Mouse (Mus musculus) layer of hippocampus, adult 2 months (tissue): Measurements from ENCODE around the gene Abcc1. TPM values are rescaled to one million over a fixed set of nuclear protein-coding genes. Genes with fewer than 3 reads are reported as not detected.

Experiments used
- DNase-seq, 2 experiments: peaks; one replicate each; pipeline ENCODE4 v3.0.0; 2022; ENCODE audit warnings: low spot score in 2 of 2
- H3K27ac ChIP-seq: fragments of 200-600 bp; 2 replicates; pipeline ENCODE4 v1.8.1; 2022
- H3K4me3 ChIP-seq: fragments of 200-600 bp; 2 replicates; pipeline ENCODE4 v1.8.1; 2022; ENCODE audit warnings: mild to moderate bottlenecking
- CTCF ChIP-seq: fragments of 200-600 bp; conservative IDR thresholded peaks from 2 replicates; pipeline ENCODE4 v1.8.1; 2022; ENCODE audit warnings: antibody characterized with exemption, mild to moderate bottlenecking, moderate library complexity
- total RNA-seq, 2 experiments: library from RNA; stranded (reverse); gene quantifications; 2 replicates each; pipeline ENCODE4 v1.2.3; 2021

The Abcc1 gene
- total RNA-seq, 2 experiments from 2014 or later = 15.4 to 17.9 TPM

DNA sequence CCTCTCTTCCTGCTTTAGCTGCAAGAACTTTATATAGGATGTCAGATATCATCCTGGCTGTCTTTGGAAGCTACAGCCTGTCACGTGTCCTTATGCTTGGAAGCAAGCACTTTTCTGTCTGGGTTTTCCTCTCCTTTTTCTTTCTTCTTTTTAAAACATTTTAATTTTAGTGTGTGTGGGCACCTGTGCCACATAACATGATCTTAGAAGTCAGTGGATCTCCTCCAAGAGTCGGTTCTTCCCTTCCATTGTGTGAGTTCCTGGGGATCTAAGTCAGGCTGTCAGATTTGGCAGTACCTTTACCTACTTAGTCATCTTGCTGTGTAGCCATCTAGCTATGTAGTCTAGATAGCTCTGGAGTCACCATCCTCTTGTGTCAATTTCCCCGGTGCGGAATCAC, 37.9 kb downstream of the Abcc1 start:
- no peak for DNase-seq
- no peak for TF ChIP-seq CTCF
- Histone ChIP-seq H3K4me3 (no peak overlapping the region), H3K27ac (no peak overlapping the region)

DNA sequence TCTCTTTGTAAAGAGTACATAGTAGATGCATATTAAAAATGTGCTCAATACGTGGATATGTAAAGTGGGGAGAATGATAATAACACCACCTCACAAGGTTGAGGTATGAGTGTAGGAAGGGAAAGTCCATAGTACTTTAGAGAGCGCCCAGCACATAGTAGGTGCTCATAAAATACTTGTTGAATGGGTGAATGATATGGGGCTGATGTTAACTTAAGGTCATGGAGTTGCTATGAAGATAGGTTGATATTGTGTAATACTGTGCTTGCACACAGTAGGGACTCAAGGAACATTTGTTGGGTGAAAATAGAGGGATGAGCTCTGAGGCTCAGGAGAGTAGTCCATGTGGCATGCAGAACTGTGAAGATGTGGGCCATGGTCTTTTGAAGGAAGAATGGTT, 42.1 kb downstream of the Abcc1 start:
- TF ChIP-seq CTCF = no peak
- Histone ChIP-seq H3K27ac (no peak overlapping the region), H3K4me3 (no peak overlapping the region)
- DNase-seq = no peak

DNA sequence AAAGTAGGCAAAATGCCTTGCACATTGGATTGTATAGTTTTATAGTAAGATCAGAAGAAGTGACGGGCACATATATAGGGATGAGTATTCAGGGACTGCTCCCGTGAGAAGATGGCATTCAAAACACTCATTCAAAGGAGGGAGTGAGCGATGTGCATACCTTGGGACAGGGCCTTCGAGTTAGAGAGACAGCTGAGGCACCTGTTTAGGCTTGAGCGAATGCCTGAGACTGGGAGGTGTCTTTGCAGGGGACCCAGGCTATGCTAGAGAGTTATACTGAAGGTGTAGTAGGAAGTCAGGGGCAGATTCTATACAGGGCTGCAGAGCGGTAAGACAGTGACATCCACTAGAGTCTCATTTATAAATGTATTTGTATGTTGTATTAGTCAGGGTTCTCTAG, 44.3 kb downstream of the Abcc1 start:
- no peak overlapping the region for H3K27ac ChIP-seq
- TF ChIP-seq CTCF = no peak
- H3K4me3 ChIP-seq = no peak overlapping the region
- DNase-seq = no peak

DNA sequence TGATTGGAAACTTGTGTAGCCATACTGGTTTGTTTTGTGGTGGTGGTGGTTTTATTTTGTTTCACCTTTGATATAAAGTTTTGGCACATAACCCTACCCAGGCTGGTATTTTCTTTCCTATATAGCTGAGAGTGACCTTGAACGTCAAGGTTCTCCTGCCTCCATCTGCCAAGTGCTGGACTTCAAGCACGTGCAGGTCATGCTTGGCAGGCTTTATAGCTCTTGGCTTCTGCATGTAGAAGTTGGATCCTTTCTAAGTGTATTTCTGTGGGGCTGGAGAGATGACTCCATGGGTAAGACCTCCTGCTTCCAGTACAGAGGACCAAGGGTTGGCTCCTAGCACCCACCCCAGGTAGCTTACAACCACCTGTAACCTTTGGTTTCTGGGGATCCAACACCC, 47.8 kb downstream of the Abcc1 start:
- DNase-seq = no peak
- H3K4me3 ChIP-seq = no peak overlapping the region
- H3K27ac ChIP-seq = peak overlapping the region; percentile 32; the same call in 1 of the 2 replicates
- no peak for TF ChIP-seq CTCF

DNA sequence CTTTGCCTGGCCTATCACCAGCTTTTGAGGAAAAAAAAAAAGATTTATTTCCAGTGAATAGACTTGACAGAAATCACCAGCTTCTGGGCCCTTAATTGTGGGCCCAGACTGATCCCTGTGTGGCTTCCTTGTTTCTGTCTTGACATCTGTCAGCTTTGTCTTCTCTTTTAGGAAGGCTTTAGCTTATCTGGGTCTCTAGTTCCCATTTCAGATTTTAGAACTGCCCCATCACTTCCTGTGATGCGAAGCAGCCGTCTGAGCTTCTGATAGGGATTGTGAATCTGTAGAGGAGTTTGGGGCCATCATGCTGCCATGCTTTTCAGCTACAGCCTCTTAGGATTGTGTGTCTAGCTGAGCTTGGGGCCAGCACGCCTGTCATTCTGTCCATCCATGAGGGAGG, 48.4 kb downstream of the Abcc1 start:
- TF ChIP-seq CTCF = no peak
- DNase-seq = no peak
- Histone ChIP-seq H3K4me3 (no peak overlapping the region), H3K27ac (0 out of 2 replicates have a peak overlapping the region, but pooled peaks have one; percentile 32)

DNA sequence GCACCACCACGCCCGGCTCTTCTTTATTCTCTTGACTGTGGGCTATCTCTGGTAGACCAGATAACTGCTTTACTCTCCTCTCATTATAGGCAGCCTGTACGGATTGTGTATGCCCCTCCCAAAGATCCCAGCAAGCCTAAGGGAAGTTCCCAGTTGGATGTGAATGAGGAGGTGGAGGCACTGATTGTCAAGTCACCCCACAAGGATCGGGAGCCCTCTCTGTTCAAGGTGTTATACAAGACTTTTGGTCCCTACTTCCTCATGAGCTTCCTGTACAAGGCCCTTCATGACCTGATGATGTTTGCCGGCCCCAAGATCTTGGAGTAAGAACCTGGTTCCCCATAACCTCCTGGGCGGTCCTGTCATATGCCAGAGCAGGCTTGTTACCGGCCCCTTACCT, 49.3 kb downstream of the Abcc1 start:
- H3K4me3 ChIP-seq = no peak overlapping the region
- no peak overlapping the region for H3K27ac ChIP-seq
- TF ChIP-seq CTCF = no peak
- DNase-seq = no peak

DNA sequence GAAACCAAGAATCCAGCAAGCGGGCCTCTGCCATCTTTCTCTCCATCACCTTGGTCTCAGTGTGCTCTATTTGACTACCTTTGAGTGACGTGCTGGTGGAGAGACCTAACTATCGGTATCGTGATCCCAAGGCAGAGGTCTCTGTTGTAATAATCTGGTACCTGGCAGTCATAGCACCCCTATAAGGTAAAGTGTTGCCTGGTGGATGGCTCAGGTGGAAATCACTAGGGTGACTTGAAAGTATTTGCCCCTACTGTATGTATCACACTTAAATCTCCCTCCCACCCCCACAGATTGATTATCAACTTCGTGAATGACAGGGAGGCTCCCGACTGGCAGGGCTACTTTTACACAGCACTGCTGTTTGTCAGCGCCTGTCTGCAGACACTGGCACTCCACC, 49.8 kb downstream of the Abcc1 start:
- H3K27ac ChIP-seq = no peak overlapping the region
- no peak for TF ChIP-seq CTCF
- no peak overlapping the region for H3K4me3 ChIP-seq
- DNase-seq = no peak

DNA sequence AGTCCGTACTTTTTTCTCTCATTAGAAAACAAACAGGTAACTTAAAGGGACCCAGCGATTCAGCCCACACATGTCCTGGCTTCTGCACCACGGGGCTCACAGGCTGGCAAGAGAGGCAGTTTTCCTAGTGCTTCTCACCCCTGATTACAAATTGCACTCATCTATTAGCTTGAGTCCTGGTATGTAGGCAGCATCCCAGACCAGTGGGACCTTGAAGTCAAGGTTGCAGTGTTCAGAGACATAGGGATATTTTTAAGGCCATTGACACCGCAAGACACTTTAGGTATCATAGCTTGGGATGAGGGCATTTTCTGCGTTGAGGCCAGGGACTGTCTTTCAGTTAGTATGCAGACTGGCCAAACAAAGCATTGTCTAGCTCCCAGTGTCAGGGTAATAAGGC, 51.2 kb downstream of the Abcc1 start:
- no peak for TF ChIP-seq CTCF
- no peak overlapping the region for H3K4me3 ChIP-seq
- DNase-seq = no peak
- H3K27ac ChIP-seq = no peak overlapping the region

DNA sequence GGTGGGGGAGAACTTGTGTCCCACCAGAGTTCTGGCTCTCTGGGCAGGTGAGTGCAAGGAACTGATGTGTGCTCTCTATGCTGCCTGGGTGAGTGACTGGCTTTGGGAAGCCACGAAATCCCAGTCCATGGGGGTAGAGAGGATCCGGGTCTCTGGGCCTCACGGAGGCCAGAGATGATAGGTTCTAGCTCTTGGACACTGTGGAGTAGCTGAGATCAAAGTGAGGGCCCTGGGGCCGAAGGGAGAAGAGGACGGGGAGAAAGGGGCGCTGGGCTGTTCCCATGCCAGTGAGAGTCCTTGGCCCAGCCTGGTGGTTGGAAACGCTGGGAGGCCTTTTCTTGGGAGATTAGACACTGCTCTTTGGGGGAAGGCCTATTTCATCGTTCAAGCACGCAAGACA, 53.8 kb downstream of the Abcc1 start:
- DNase-seq = no peak
- no peak overlapping the region for H3K4me3 ChIP-seq
- no peak for TF ChIP-seq CTCF
- H3K27ac ChIP-seq = no peak overlapping the region

DNA sequence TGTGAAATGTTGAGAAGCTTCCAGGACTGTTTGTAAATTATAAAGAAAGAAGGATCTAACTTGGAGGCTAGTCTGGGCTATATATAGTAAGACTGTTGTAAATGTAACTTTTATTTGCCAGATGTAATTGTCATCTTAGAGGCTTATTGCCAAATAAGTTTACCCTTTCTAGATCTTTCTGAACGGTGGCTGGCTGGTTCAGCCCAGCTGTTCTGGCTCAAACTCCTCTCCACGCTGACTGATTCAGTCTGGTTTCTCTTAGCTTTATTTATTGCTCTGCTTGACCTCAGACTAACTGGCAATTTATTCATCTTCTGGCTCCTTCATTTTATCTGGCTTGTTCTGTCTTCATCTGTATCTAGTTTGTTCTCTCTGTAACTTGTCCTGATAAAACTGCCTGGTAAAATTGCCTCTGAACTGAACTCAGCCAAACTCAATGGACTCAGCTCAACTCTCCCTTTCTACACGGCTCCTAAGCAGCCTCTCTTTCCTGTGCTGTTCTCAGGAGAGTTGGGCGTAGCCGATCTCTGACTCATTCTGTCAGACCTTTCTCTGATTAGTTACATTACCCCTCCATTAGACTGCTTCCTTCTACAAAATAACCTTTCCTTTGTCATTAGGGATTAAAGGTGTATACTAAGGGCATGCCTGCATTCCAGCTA, 55.7 kb downstream of the Abcc1 start:
- no peak for DNase-seq
- H3K27ac ChIP-seq = no peak overlapping the region
- no peak overlapping the region for H3K4me3 ChIP-seq
- no peak for TF ChIP-seq CTCF

DNA sequence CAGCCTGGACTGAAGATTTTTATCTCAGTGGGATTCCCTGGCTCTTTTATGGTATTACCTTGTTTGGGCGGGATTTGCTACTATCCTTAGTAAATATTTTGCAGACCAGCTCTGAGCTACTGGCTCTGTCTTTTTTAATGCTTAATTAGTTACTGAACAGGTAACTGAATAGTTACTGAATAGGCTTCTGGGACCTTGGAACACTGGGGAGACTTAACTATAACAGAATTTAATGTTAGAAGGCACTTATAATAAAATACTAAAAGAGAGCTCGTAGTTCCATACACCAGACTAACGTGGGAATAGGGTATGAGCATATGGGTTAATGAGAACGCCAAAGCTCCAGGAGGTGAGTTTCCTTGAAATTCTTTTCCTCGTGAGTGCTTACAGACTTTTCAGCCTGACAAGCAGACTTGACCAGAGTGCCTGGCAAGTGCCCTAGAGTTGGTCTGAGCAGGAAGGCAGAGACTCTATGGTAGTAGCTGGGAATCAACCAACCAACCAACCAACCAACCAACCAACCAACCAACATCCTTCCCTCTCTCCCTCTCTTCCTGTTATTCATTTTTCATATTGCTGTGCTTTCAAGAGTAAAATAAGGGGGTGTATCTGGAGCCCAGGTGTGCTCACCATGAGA, 59.3 kb downstream of the Abcc1 start:
- no peak overlapping the region for H3K4me3 ChIP-seq
- no peak overlapping the region for H3K27ac ChIP-seq
- DNase-seq = no peak
- no peak for TF ChIP-seq CTCF

DNA sequence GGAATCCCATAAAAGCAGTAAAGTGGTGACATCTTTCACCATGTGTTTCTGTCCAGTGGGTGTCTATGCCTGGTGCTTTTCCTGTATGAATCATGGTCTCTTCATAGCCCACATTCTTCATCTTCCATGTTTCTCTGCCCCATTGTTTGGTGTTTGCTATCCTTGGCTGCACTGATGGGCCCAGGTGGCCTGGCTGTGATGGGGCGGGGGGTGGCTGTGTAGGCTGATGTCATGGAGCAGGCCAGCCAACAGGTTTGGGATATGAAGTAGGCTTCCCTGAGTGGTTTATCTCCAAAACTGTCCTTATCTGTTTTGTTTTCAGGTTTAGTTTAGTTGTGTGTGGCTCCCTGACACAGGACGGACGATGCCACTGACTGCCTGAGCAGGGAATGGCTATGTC, 60.7 kb downstream of the Abcc1 start:
- Histone ChIP-seq H3K27ac (no peak overlapping the region), H3K4me3 (no peak overlapping the region)
- DNase-seq = no peak
- TF ChIP-seq CTCF = no peak

DNA sequence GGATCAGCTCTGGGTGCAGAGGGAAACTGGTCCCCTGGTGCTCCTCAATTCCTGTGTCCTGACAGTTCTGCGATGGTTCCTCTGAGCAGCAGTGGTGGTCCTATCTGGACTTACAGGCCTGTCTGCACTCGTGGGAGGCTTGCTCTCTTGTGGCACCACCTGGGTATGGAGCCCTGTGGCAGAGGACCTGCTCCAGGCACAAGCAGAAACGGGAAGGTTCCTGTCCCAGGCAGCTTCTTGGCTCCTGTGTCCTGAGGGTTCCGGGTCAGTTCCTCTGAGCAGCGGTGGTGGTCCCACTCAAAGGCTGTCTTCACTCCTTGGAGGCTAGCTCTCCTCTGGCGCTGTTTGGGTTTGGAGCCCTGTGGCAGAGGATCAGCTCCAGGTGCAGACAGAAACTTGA, 68.0 kb downstream of the Abcc1 start:
- Histone ChIP-seq H3K4me3 (no peak overlapping the region), H3K27ac (no peak overlapping the region)
- DNase-seq = no peak
- no peak for TF ChIP-seq CTCF

DNA sequence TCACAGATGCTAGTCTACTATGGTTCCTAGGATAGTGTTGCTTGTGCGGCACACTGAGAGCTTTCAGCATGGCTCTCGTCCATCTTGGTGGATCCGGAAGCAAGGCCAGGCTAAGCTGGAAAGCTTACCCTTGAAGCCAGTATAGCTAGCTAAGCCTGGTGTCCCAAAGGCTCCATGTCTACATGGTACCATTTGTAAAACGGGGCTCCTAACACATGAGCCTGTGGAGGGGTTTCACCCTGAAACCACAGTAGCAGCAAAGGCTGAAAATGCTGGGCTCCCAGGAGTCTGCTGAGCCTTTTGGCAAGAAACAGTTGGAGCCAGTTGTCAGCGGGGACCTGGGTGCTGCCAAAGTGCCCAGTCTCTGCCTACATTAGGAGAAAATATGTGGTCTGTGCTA, 71.6 kb downstream of the Abcc1 start:
- H3K4me3 ChIP-seq = no peak overlapping the region
- no peak overlapping the region for H3K27ac ChIP-seq
- TF ChIP-seq CTCF = no peak
- no peak for DNase-seq
